Mouse (Mus musculus) gastrocnemius, adult 18-20 months (tissue): ENCODE results near the gene Xkr8. TPM values are rescaled to one million over a fixed set of nuclear protein-coding genes. Genes with fewer than 3 reads are reported as not detected.
"Not testable (repeated sequence)": the region's sequence is repeated elsewhere in the genome, so short reads cannot be mapped to it uniquely, and the experiment has no call there.

Experiments used
- DNase-seq: peaks from one replicate; pipeline ENCODE4 v3.0.0; 2021; ENCODE audit warnings: low spot score
- long read RNA-seq, 2 experiments: library from polyadenylated mRNA; stranded (forward); transcript quantifications; one replicate each; pipeline ENCODE4 v2.0.0; 2021
- total RNA-seq, 2 experiments: library from RNA; stranded (reverse); gene quantifications; 2 replicates each; pipeline ENCODE4 v1.2.3; 2021

Gene Xkr8
- total RNA-seq: 1 to 10 TPM in 1 of 2 experiments, under 1 TPM in 1; 0.95 to 1.3 TPM
- long read RNA-seq, experiment 1, full-length matches to known transcripts: 1 of 1 reads
- long read RNA-seq, experiment 1, partial matches to known transcripts: 0 of 1 reads
- long read RNA-seq, experiment 1, other reads (novel, unspliced or antisense): 0 of 1 reads
- long read RNA-seq, experiment 2: 0 reads

DNA sequence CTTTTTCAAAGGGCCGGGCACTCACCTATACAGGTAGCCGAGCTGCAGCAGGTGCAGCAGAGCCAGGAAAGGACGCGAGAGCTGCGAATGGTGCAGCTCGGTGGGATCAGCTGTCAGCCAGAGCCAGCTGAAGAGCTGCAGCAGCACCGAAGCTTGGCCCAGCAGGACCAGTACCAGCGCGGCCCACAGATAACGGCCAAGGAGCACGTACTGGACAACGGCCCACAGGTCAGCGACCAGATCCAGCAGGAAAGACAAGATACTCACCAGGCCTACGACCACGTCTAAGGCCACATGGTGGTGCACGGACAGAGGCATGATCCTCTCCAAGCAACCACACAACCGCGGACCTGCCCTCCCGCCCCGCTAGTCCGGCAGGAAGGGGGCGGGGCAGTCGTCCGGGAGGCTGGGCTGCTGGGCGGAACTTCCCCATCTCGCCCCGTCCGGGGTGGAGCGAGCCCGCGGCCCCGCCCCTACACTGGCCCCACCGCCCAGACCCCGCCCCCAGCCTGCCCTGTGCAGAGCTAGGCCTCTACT, at the start of gene Xkr8:
Gene Xkr8, minus strand, starts transcription at position 399 of the 537 bp plus-strand sequence.
- peak; percentile 90 for DNase-seq

- no peak for DNase-seq
These were observed 47.9 kb upstream of the Xkr8 start for GRCm38 (mm10) chr4:132780288-132780687.

- DNase-seq: no peak
These were observed 46.3 kb upstream of the Xkr8 start for GRCm38 (mm10) chr4:132778562-132779201.

GRCm38 (mm10) chr4:132776764-132777163, 44.4 kb upstream of the Xkr8 start:
- peak; percentile 59 for DNase-seq

DNA sequence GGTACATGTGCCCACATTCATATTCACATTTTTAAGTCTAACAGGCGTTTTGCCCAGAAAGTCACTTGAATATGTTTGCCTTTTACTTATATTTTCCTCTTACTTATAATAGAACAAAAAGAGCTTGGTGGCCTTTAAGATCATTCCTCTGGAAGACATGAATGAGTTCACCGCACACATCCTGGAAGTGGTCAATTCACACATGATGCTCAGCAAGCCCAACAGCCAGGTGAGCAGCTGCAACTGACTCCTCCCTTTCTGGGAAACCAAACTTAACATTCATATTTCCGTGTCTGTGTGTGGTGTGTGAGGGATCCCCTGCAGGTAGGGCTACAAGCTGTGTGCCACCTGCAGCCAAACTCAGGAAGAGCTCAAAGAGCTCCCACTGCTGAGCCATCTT, 42.6 kb upstream of the Xkr8 start:
- DNase-seq: no peak

- no peak for DNase-seq
These were observed 39.4 kb upstream of the Xkr8 start for GRCm38 (mm10) chr4:132771776-132772175.

DNA sequence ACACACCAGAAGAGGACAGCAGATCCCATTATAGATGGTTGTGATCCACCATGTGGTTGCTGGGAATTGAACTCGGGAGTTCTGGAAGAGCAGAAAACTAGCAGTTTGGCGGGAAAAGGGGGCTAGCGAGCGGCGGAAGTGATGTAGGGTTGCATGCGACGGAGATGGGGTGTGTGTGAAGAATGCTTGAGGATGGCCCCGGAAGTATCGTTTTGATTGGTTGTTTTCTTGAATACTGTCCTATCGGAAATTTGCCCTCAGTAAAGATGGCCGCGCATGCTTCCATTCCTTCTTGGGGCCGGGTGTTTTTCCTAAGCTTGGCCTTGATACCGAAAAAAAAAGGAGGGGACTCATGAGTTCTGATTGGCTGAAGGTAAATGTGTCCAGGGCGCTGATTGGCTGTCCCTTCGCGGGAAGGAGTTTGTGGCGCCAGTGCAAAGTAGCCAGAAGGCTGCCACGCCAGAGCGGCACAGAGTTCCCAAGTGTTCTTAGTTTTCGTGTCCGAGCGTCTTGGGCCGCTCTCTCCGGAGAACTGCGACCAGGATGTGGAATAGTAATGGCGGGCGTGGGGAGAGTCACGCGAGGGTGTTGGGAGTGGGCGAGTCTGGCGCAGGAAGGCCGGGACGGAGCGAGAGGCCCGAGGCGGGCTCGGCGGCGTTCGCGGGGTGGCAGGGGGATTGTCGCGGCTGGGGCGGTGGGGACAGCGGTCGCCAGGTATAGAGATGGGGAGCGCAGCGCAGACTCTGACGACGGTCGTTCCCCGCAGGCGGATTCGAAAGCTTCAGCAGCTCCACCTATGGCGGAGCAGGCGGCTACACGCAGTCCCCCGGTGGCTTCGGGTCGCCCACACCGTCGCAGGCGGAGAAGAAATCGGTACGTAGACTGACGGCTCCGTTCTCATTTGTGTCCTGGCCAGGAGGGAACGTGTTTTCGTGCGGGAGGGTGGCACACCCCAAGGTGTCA, 35.8 kb upstream of the Xkr8 start, which contains the start of gene Rpa2:
Gene Rpa2, plus strand, starts transcription at position 419 of the 963 bp plus-strand sequence.
- peak; percentile 99 for DNase-seq

DNA sequence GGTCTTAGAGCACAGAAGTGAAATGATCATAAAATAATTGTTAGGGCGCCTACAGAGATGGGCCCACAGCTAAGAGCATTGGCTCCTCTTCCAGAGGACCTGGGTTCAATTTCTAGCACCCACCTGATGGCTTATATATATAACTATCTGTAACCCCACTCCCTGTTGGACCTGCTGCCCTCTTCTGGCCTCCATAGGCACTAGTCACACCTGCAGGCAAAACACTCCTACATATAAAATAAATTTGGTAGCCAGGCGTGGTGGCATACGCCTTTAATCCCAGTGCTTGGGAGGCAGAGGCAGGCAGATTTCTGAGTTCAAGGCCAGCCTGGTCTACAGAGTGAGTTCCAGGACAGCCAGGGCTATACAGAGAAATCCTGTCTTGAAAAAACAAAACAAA, 30.8 kb upstream of the Xkr8 start:
- not testable (repeated sequence) for DNase-seq

- no peak for DNase-seq
These were observed 30.3 kb upstream of the Xkr8 start for GRCm38 (mm10) chr4:132762602-132763001.

DNA sequence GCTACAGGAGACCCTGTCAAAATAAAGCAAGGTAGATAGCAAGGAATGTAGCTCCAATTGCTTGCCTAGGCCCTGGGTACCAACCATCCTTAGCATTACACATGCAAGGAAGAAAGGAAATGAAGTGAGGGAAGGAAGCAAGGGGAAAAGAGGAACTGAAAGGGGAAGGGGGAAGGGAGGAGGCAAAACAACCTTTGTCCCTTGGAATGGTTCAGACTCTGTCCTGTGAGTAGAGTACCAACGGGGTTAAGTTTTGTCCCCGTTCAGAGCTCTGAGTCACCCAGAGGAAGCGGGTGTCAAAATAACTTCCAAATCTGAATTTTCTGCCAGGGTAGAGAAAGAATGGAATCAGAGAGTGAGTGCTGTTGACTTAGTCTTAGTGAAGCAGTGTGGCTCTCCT, 27.9 kb upstream of the Xkr8 start:
- no peak for DNase-seq

GRCm38 (mm10) chr4:132757633-132758351, 25.4 kb upstream of the Xkr8 start:
- no peak for DNase-seq

GRCm38 (mm10) chr4:132756974-132757373, 24.6 kb upstream of the Xkr8 start, which contains the start of gene Smpdl3b:
Smpdl3b (minus strand) TSS chr4:132757252.
- DNase-seq: peak; percentile 77

- DNase-seq: no peak
These were observed 20.6 kb upstream of the Xkr8 start for GRCm38 (mm10) chr4:132752992-132753391.

DNA sequence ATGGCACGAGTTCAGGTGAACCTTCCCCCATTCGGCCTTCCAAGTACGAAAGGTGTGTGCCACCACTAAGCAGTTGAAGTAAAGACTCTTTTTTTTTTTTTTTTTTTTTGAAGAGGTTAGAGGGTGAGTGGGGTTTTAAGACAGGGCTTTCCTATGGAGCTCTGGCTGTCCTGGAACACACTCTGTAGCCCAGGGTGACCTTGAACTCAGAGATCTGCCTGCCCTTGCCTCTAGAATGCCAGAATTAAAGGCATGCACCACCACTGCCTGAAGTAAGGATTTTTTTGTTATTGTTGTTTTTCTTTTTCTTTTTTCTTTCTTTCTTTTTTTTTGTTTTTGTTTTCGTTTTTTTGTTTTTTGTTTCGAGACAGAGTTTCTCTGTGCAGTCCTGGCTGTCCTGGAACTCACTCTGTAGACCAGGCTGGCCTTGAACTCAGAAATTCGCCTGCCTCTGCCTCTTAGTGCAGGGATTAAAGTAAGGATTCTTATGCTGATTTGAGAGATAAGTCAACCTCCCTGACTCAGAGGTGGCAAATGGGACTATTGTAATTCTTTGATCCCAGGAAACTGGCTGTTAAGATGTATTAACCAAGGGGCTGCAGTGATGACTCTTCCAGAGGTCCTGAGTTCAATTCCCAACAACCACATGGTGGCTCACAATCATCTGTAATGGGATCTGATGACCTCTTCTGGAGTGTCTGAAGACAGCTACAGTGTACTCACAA, 17.1 kb upstream of the Xkr8 start:
- DNase-seq: no peak

- DNase-seq: no peak
These were observed 16.4 kb upstream of the Xkr8 start for GRCm38 (mm10) chr4:132748778-132749177.

DNA sequence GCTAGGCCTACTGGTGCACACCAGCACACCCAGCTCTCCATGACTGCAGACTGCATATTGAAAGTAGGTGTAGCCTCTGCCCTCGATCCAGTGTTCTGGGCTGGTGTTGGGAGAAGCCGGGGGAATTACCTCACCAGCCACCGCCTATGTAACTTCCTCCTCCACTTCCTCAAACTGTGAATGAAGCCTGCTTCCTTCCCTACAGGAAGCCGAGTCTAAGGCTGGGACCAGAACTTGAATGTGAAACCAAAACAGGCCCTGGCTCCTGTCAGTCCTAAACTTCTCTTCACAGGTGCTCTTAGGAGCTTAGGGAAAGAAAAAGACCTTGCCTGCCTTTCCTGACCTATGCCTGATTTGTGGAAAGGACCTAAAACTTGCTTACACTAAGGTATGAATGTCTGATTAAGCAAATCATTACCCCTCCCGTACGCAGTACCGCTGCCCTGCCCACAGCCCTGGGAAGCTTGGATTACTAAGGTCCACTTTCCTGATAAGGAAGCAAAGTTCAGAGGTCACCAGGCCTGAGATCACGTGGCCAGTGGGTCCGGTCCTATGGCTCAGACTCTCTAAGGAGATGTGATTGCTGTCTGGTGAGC, 15.4 kb upstream of the Xkr8 start:
- DNase-seq: peak; percentile 31

GRCm38 (mm10) chr4:132746911-132747517, 14.7 kb upstream of the Xkr8 start:
- DNase-seq: no peak

- peak; percentile 38 for DNase-seq
These were observed 11.9 kb upstream of the Xkr8 start for GRCm38 (mm10) chr4:132743992-132744911.
